Mouse (Mus musculus): Measurements from ENCODE around the gene Zfp217. TPM values are rescaled to one million over a fixed set of nuclear protein-coding genes. Genes with fewer than 3 reads are reported as not detected.
A peak's percentile ranks its signal among the peaks of the same experiment; 100 is the strongest.

Gene Zfp217
- polyA plus RNA-seq, 1 experiment, result 80.0 TPM

DNA sequence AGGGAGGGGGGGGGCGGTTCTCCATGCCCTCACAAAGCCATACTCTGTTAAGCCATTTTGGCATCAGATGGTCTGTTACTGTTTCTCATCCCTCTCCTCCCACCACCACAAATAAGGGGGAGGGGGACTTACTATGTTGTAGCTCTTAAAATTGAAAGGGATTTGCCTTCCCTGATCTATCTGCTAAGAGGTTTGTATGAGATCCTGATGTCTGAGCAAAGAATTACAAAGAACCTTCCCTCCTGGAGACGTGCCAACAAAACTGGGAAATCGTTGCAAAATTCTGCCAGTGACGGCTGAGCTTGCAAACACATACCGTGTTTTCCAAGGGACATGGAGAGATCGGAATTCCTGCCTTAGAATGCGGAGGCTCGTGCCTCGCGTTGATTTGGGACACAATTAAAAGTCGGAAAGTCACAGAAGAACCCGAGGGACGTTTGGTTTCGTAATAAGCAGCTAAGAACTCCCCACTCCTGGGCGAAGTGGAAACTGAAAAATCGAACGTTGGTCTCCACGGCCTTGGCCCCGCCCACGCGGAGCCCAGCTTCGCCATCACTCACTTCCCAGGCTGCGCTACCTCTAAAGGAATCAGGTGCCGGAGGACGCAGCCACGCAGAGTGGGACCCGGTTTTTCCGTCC, 14.7 kb downstream of the Zfp217 start:
- Histone ChIP-seq H3K36me3 (ENCODE audit: control insufficient read depth, insufficient read depth, low read length) (no peaks in the 10 kb centered on the region), H3K27ac (ENCODE audit: control insufficient read depth, insufficient read depth, low read depth, low read length) (peak overlapping the region; percentile 86), H3K27me3 (ENCODE audit: control insufficient read depth, insufficient read depth, low read length) (no peaks in the 10 kb centered on the region), H3K4me3 (ENCODE audit: control insufficient read depth, low read depth, low read length) (peak overlapping the region; percentile 96), H3K4me1 (ENCODE audit: control insufficient read depth, insufficient read depth, low read length) (peaks cover 24% of the 10 kb centered on the region)
- TF ChIP-seq CTCF (IDR thresholded peaks at IDR 0.05; ENCODE audit: control insufficient read depth, insufficient read depth, insufficient replicate concordance, low read depth, low read length), result no peak
- peak; percentile 80 for TF ChIP-seq POLR2A (IDR thresholded peaks at IDR 0.05; ENCODE audit: control insufficient read depth, low read depth, low read length)

DNA sequence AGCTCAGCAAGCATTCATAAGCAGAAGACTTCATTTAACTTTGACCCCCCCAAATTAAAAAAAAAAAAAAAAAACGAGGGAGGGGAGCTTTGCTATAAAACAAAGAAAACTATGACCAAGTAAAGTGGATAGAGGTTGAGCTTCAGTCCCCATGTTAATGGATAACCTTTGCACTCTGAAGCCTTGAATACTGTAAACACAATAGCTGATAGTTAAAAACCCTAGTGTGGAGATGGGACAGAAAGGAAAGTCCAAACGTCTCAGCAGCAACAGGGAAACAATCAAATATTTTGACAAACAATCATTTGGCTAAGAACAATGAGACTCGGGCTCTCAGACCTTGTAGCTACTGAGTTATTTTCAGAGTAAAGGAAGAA, 15.2 kb downstream of the Zfp217 start:
- H3K4me1 ChIP-seq (ENCODE audit: control insufficient read depth, insufficient read depth, low read length), result peaks cover 24% of the 10 kb centered on the region
- no peak for TF ChIP-seq CTCF (IDR thresholded peaks at IDR 0.05; ENCODE audit: control insufficient read depth, insufficient read depth, insufficient replicate concordance, low read depth, low read length)
- no peaks in the 10 kb centered on the region for H3K27me3 ChIP-seq (ENCODE audit: control insufficient read depth, insufficient read depth, low read length)
- H3K4me3 ChIP-seq (ENCODE audit: control insufficient read depth, low read depth, low read length), result peak overlapping the region; percentile 96
- H3K27ac ChIP-seq (ENCODE audit: control insufficient read depth, insufficient read depth, low read depth, low read length), result peak overlapping the region; percentile 86
- no peaks in the 10 kb centered on the region for H3K36me3 ChIP-seq (ENCODE audit: control insufficient read depth, insufficient read depth, low read length)

DNA sequence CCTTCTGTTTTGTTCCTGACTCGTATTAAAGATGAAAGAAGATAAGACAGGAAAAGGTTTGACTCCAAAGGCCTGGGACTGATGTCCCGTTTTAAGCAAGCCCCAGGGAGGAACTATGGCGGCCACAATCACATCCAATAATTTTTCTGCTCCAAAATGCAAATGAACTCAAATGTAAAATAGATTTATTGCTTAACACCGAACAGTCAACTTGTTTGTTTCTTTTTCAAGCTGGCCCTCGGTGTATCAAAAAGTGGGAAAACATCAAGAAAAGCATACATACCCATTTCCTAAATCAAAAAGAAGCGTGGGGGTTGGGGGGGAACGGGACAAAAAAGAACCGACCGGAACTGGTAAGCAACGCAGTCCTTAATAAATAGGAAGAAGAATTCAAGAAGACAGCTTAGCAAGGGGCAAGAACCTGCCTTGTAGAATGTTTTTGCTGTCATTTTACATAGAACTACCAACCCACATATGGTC, 15.9 kb downstream of the Zfp217 start:
- no peaks in the 10 kb centered on the region for H3K27me3 ChIP-seq (ENCODE audit: control insufficient read depth, insufficient read depth, low read length)
- TF ChIP-seq POLR2A (IDR thresholded peaks at IDR 0.05; ENCODE audit: control insufficient read depth, low read depth, low read length) (no peak), CTCF (IDR thresholded peaks at IDR 0.05; ENCODE audit: control insufficient read depth, insufficient read depth, insufficient replicate concordance, low read depth, low read length) (no peak)
- H3K4me1 ChIP-seq (ENCODE audit: control insufficient read depth, insufficient read depth, low read length), result peaks cover 24% of the 10 kb centered on the region
- no peaks in the 10 kb centered on the region for H3K36me3 ChIP-seq (ENCODE audit: control insufficient read depth, insufficient read depth, low read length)
- H3K27ac ChIP-seq (ENCODE audit: control insufficient read depth, insufficient read depth, low read depth, low read length), result peak overlapping the region; percentile 59
- H3K4me3 ChIP-seq (ENCODE audit: control insufficient read depth, low read depth, low read length), result peak overlapping the region; percentile 81

- H3K4me3 ChIP-seq (ENCODE audit: control insufficient read depth, low read depth, low read length), result peak overlapping the region; percentile 99
- TF ChIP-seq POLR2A (IDR thresholded peaks at IDR 0.05; ENCODE audit: control insufficient read depth, low read depth, low read length) (0 out of 2 replicates have a peak, but pooled peaks have one; percentile 2), CTCF (IDR thresholded peaks at IDR 0.05; ENCODE audit: control insufficient read depth, insufficient read depth, insufficient replicate concordance, low read depth, low read length) (no peak)
- no peaks in the 10 kb centered on the region for H3K27me3 ChIP-seq (ENCODE audit: control insufficient read depth, insufficient read depth, low read length)
- H3K36me3 ChIP-seq (ENCODE audit: control insufficient read depth, insufficient read depth, low read length), result no peaks in the 10 kb centered on the region
- H3K4me1 ChIP-seq (ENCODE audit: control insufficient read depth, insufficient read depth, low read length), result peaks cover 24% of the 10 kb centered on the region
- peak overlapping the region; percentile 97 for H3K27ac ChIP-seq (ENCODE audit: control insufficient read depth, insufficient read depth, low read depth, low read length)
Observed at GRCm38 (mm10) chr2:170130780-170131645, 16.9 kb downstream of the Zfp217 start.

- TF ChIP-seq POLR2A (IDR thresholded peaks at IDR 0.05; ENCODE audit: control insufficient read depth, low read depth, low read length), result no peak
- no peak for TF ChIP-seq CTCF (IDR thresholded peaks at IDR 0.05; ENCODE audit: control insufficient read depth, insufficient read depth, insufficient replicate concordance, low read depth, low read length)
- H3K4me1 ChIP-seq (ENCODE audit: control insufficient read depth, insufficient read depth, low read length), result peaks cover 22% of the 10 kb centered on the region
- peak overlapping the region; percentile 97 for H3K27ac ChIP-seq (ENCODE audit: control insufficient read depth, insufficient read depth, low read depth, low read length)
- no peaks in the 10 kb centered on the region for H3K36me3 ChIP-seq (ENCODE audit: control insufficient read depth, insufficient read depth, low read length)
- no peaks in the 10 kb centered on the region for H3K27me3 ChIP-seq (ENCODE audit: control insufficient read depth, insufficient read depth, low read length)
- peak overlapping the region; percentile 99 for H3K4me3 ChIP-seq (ENCODE audit: control insufficient read depth, low read depth, low read length)
Observed at GRCm38 (mm10) chr2:170129923-170130779, 17.8 kb downstream of the Zfp217 start.

DNA sequence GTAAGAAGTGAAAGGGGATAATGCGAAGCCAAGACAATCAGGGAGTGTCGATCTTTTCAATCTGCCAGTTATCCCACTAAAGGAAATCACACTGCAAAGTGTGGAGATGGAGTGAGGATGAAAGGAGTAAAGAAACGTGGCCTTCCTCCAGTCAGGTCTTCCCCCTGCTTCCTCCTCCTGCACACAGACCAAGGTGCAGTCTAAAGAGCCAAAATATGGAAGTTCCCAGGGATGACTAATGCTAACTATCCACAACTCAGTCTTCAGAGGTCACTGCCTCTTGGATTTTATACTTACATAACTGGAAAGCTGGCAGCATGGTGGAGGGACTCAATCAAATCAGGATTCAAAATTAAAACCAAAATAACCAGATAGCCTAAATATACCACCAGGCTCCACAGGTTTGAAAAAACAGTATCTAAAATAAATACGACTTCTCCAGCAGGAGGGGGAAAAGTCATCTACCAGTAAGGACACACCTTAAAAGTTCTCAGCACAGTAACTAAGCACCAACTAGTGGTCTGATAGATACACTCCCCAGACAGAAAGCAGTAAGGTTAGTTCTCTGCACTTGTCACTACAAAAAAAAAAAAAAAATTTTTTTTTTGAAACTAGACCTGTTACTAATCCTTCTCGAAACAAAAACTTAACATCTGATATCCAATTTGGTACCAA, 18.5 kb downstream of the Zfp217 start:
- peaks cover 19% of the 10 kb centered on the region for H3K4me1 ChIP-seq (ENCODE audit: control insufficient read depth, insufficient read depth, low read length)
- H3K4me3 ChIP-seq (ENCODE audit: control insufficient read depth, low read depth, low read length), result peak overlapping the region; percentile 99
- peak overlapping the region; percentile 85 for H3K27ac ChIP-seq (ENCODE audit: control insufficient read depth, insufficient read depth, low read depth, low read length)
- H3K27me3 ChIP-seq (ENCODE audit: control insufficient read depth, insufficient read depth, low read length), result no peaks in the 10 kb centered on the region
- no peaks in the 10 kb centered on the region for H3K36me3 ChIP-seq (ENCODE audit: control insufficient read depth, insufficient read depth, low read length)
- TF ChIP-seq CTCF (IDR thresholded peaks at IDR 0.05; ENCODE audit: control insufficient read depth, insufficient read depth, insufficient replicate concordance, low read depth, low read length) (no peak), POLR2A (IDR thresholded peaks at IDR 0.05; ENCODE audit: control insufficient read depth, low read depth, low read length) (no peak)

All from testis, adult 2 months (tissue).